ENCODE assay signal across 8 mouse cellular contexts in genomic region chr11:3853481-3854034, GRCm38 (mm10). TPM values are rescaled to one million over a fixed set of nuclear protein-coding genes. Genes with fewer than 3 reads are reported as not detected.
DNase-seq lines count a peak whose midpoint lies in the region; ATAC-seq lines count a peak whose summit lies in the region.

No protein-coding gene starts in this region.

- H3K9me3 ChIP-seq in neural tube, embryonic 12.5 days, result peaks cover 2% of the 10 kb centered on the region; the same call in 1 of the 2 replicates
- H3K9me3 ChIP-seq in hindbrain, embryonic 14.5 days (ENCODE audit: control insufficient read depth, low read length), result no peaks in the 10 kb centered on the region
- H3K9me3 ChIP-seq in midbrain, embryonic 15.5 days, result no peaks in the 10 kb centered on the region; the same call in 1 of the 2 replicates

- DNase-seq in neural tube, embryonic 10.5 days (ENCODE audit: extremely low spot score, low spot score), result no peak
- DNase-seq in cerebellum, postnatal 36 days, result peak; percentile 92 to 97
- peak; percentile 74 for DNase-seq in hindbrain, embryonic 14.5 days (ENCODE audit: low spot score)
- DNase-seq in natural killer cell, adult 2 months (ENCODE audit: low spot score in 2 of 2), result no peak
- no peak for DNase-seq in yolk sac, embryonic 10.5 days (ENCODE audit: low spot score)
- DNase-seq in spleen, postnatal 4 days (ENCODE audit: low spot score in 2 of 2), result no peak

- H3K36me3 ChIP-seq in neural tube, embryonic 12.5 days, result no peaks in the 10 kb centered on the region
- no peaks in the 10 kb centered on the region for H3K36me3 ChIP-seq in hindbrain, embryonic 14.5 days (replicated peaks; ENCODE audit: control insufficient read depth, insufficient read depth)
- H3K36me3 ChIP-seq in midbrain, embryonic 15.5 days (replicated peaks), result no peaks in the 10 kb centered on the region

- WGBS in neural tube, embryonic 12.5 days, result 61% methylated on average over 5 of the region's 5 CpGs
- 49% methylated on average over 5 of the region's 5 CpGs for WGBS in hindbrain, embryonic 14.5 days
- 63% methylated on average over 5 of the region's 5 CpGs for WGBS in midbrain, embryonic 15.5 days

- H3K9ac ChIP-seq in neural tube, embryonic 12.5 days, result no peak overlapping the region
- H3K9ac ChIP-seq in hindbrain, embryonic 14.5 days, result no peak overlapping the region
- no peak overlapping the region for H3K9ac ChIP-seq in midbrain, embryonic 15.5 days

- no peaks in the 10 kb centered on the region for H3K4me1 ChIP-seq in neural tube, embryonic 12.5 days
- no peaks in the 10 kb centered on the region; the same call in 1 of the 2 replicates for H3K4me1 ChIP-seq in hindbrain, embryonic 14.5 days (replicated peaks; ENCODE audit: control insufficient read depth, insufficient read depth, low read length)
- H3K4me1 ChIP-seq in midbrain, embryonic 15.5 days, result no peaks in the 10 kb centered on the region

- H3K4me3 ChIP-seq in neural tube, embryonic 12.5 days, result no peak overlapping the region
- H3K4me3 ChIP-seq in hindbrain, embryonic 14.5 days (replicated peaks; ENCODE audit: low read length), result no peak overlapping the region
- H3K4me3 ChIP-seq in midbrain, embryonic 15.5 days, result no peak overlapping the region

- ATAC-seq in neural tube, embryonic 12.5 days (ENCODE audit: low FRiP score, low read depth), result peak; percentile 41; the same call in 1 of the 2 replicates
- peak; percentile 84 for ATAC-seq in hindbrain, embryonic 14.5 days (ENCODE audit: low FRiP score)
- ATAC-seq in midbrain, embryonic 15.5 days (replicated peaks), result peak; percentile 58; the same call in 1 of the 2 replicates

- no peaks in the 10 kb centered on the region for H3K27me3 ChIP-seq in neural tube, embryonic 12.5 days (replicated peaks)
- no peaks in the 10 kb centered on the region for H3K27me3 ChIP-seq in hindbrain, embryonic 14.5 days (ENCODE audit: control insufficient read depth, insufficient read depth, low read length)
- H3K27me3 ChIP-seq in midbrain, embryonic 15.5 days (replicated peaks), result no peaks in the 10 kb centered on the region

- no peak overlapping the region for H3K27ac ChIP-seq in neural tube, embryonic 12.5 days
- peak overlapping the region; percentile 66 for H3K27ac ChIP-seq in hindbrain, embryonic 14.5 days
- H3K27ac ChIP-seq in midbrain, embryonic 15.5 days, result peak overlapping the region; percentile 10; the same call in 1 of the 2 replicates

- H3K4me2 ChIP-seq in neural tube, embryonic 12.5 days (replicated peaks), result no peak overlapping the region
- no peak overlapping the region for H3K4me2 ChIP-seq in hindbrain, embryonic 14.5 days (replicated peaks)
- H3K4me2 ChIP-seq in midbrain, embryonic 15.5 days, result no peak overlapping the region

RNA-seq across cellular contexts. Expression of gene Osbp2, which starts 10.1 kb away (rescaled TPM):
- 5.5 and 7.6 TPM in 2 replicates for polyA plus RNA-seq in neural tube, embryonic 12.5 days (2016; fragmentation: Nextera tagmentation; extraction: Ambion mirVana)
- polyA plus RNA-seq in hindbrain, embryonic 14.5 days (2014; fragmentation: Nextera tagmentation; extraction: Ambion mirVana), result 23.8 and 27.9 TPM in 2 replicates
- 33.5 and 36.2 TPM in 2 replicates for polyA plus RNA-seq in midbrain, embryonic 15.5 days (2015; fragmentation: Nextera tagmentation; extraction: Ambion mirVana)

RNA-seq across cellular contexts. Expression of gene 4921536K21Rik, which starts 41.3 kb away (rescaled TPM):
- 0.47 and 0.59 TPM in 2 replicates for polyA plus RNA-seq in neural tube, embryonic 12.5 days (2016; fragmentation: Nextera tagmentation; extraction: Ambion mirVana)
- polyA plus RNA-seq in hindbrain, embryonic 14.5 days (2014; fragmentation: Nextera tagmentation; extraction: Ambion mirVana), result 0.13 and 0.28 TPM in 2 replicates
- polyA plus RNA-seq in midbrain, embryonic 15.5 days (2015; fragmentation: Nextera tagmentation; extraction: Ambion mirVana), result 0.43 and 0.90 TPM in 2 replicates

RNA-seq across cellular contexts. Expression of gene Dusp18, which starts 41.5 kb away (rescaled TPM):
- 22.2 and 23.5 TPM in 2 replicates for polyA plus RNA-seq in neural tube, embryonic 12.5 days (2016; fragmentation: Nextera tagmentation; extraction: Ambion mirVana)
- 29.2 and 30.2 TPM in 2 replicates for polyA plus RNA-seq in hindbrain, embryonic 14.5 days (2014; fragmentation: Nextera tagmentation; extraction: Ambion mirVana)
- 41.4 and 42.9 TPM in 2 replicates for polyA plus RNA-seq in midbrain, embryonic 15.5 days (2015; fragmentation: Nextera tagmentation; extraction: Ambion mirVana)

Comparison
In these comparisons a context has a peak if more than half of its experiments do, and no peak if none do; other contexts are left out.
1. DNase-seq: peak in cerebellum, postnatal 36 days (2 of 2) and hindbrain, embryonic 14.5 days (single experiment); none in neural tube, embryonic 10.5 days (single experiment), natural killer cell, adult 2 months (0 of 2), yolk sac, embryonic 10.5 days (single experiment) and spleen, postnatal 4 days (0 of 2).
2. Peak in every context shown above with its lines, with median percentiles within 50 percentile points of each other: ATAC-seq.